Mouse (Mus musculus) embryonic facial prominence, embryonic 13.5 days (tissue): ENCODE measurements around the gene Fam234b. TPM values are rescaled to one million over a fixed set of nuclear protein-coding genes. Genes with fewer than 3 reads are reported as not detected.

Source experiments
- ATAC-seq: fragments of 200-750 bp; cut with Nextera tagmentation; 2 replicates; pipeline ENCODE4 v1.8.0; 2017; ENCODE audit warnings: low read depth; ENCODE audit not compliant: insufficient number of reproducible peaks, insufficient read depth, low FRiP score, low TSS enrichment
- H3K27ac ChIP-seq: fragments of 300-500 bp; sonication (generic); 2 replicates; pipeline ENCODE4 v1.5.1; 2015; ENCODE audit warnings: moderate library complexity, mild to moderate bottlenecking, inconsistent platforms
- H3K27me3 ChIP-seq: fragments of 300-500 bp; sonication (generic); 2 replicates; pipeline ENCODE4 v1.6.1; 2015; ENCODE audit warnings: mild to moderate bottlenecking, inconsistent platforms
- H3K36me3 ChIP-seq: fragments of 300-500 bp; sonication (generic); 2 replicates; pipeline ENCODE4 v1.6.1; 2015; ENCODE audit warnings: mild to moderate bottlenecking, inconsistent platforms
- H3K4me1 ChIP-seq: fragments of 300-500 bp; sonication (generic); 2 replicates; pipeline ENCODE4 v1.6.1; 2015; ENCODE audit warnings: inconsistent platforms
- H3K4me2 ChIP-seq: fragments of 300-500 bp; sonication (generic); 2 replicates; pipeline ENCODE4 v1.6.1; 2015; ENCODE audit warnings: moderate library complexity, mild to moderate bottlenecking, inconsistent platforms
- H3K4me3 ChIP-seq: fragments of 300-500 bp; sonication (generic); 2 replicates; pipeline ENCODE4 v1.5.1; 2015; ENCODE audit warnings: mild to moderate bottlenecking, inconsistent platforms
- H3K9ac ChIP-seq: fragments of 300-500 bp; sonication (generic); 2 replicates; pipeline ENCODE4 v1.6.1; 2015; ENCODE audit warnings: mild to moderate bottlenecking, inconsistent platforms
- H3K9me3 ChIP-seq: fragments of 300-500 bp; sonication (generic); 2 replicates; pipeline ENCODE4 v1.6.1; 2016; ENCODE audit warnings: inconsistent platforms
- WGBS: fragments of 180-500 bp; shearing (Covaris S2); methylation state at CpG from one replicate; pipeline ENCODE4 v1.1.7; 2015; ENCODE audit warnings: mixed read lengths; 5-methylcytosine and 5-hydroxymethylcytosine counted together
- polyA plus RNA-seq: library from polyadenylated mRNA; unstranded; fragments of >200 nt; fragmentation: Nextera tagmentation; extraction: Ambion mirVana; gene quantifications from 2 replicates; pipeline ENCODE4 v1.2.1, GENCODE M21; 2015

Fam234b gene
- polyA plus RNA-seq, 1 experiment from 2014 or later = 23.4 TPM

GRCm38 (mm10) chr6:135230586-135230985 lies 32.8 kb downstream of the Fam234b start:
- no peak for ATAC-seq
- H3K9ac ChIP-seq = no peak overlapping the region
- no peak overlapping the region for H3K27ac ChIP-seq
- 85% methylated on average over 6 of the region's 6 CpGs for WGBS
- peaks cover 71% of the 10 kb centered on the region for H3K36me3 ChIP-seq
- no peak overlapping the region for H3K4me2 ChIP-seq
- no peaks in the 10 kb centered on the region for H3K27me3 ChIP-seq
- no peaks in the 10 kb centered on the region for H3K9me3 ChIP-seq
- H3K4me1 ChIP-seq = no peaks in the 10 kb centered on the region
- H3K4me3 ChIP-seq = no peak overlapping the region

- Histone ChIP-seq H3K36me3 (peaks cover 73% of the 10 kb centered on the region), H3K4me1 (no peaks in the 10 kb centered on the region), H3K27me3 (no peaks in the 10 kb centered on the region), H3K27ac (no peak overlapping the region), H3K4me3 (no peak overlapping the region), H3K4me2 (no peak overlapping the region), H3K9ac (no peak overlapping the region), H3K9me3 (no peaks in the 10 kb centered on the region)
- 74% methylated on average over 12 of the region's 12 CpGs for WGBS
- ATAC-seq = no peak
These were observed 34.8 kb downstream of the Fam234b start for GRCm38 (mm10) chr6:135232443-135233182.

DNA sequence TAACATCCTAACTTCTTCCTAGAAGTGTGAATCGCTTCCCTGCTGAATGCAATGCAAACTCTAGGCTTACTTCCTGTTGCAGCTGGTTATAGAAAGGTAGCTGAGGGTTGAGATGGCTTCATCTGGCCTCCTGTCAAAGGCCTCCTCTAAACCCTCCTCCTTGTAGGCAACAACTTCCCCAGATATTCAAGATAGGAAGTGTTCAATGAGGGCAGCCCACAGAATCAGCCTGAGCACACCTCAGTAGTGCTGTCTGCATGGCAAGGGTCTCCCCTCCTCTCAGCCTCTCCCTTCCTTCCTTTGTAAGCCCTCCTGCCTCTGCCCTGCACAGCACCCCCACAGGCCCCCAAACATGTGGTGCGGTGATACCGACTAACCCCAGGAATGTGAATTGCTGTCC lies 38.0 kb downstream of the Fam234b start:
- H3K9me3 ChIP-seq = no peaks in the 10 kb centered on the region
- WGBS = 91% methylated on average over 3 of the region's 3 CpGs
- no peak overlapping the region for H3K4me3 ChIP-seq
- H3K9ac ChIP-seq = no peak overlapping the region
- peaks cover 56% of the 10 kb centered on the region for H3K36me3 ChIP-seq
- no peak overlapping the region for H3K27ac ChIP-seq
- H3K4me1 ChIP-seq = no peaks in the 10 kb centered on the region
- no peaks in the 10 kb centered on the region for H3K27me3 ChIP-seq
- H3K4me2 ChIP-seq = no peak overlapping the region
- ATAC-seq = no peak

GRCm38 (mm10) chr6:135236576-135236975 lies 38.8 kb downstream of the Fam234b start:
- Histone ChIP-seq H3K27ac (no peak overlapping the region), H3K4me3 (no peak overlapping the region), H3K4me1 (peaks cover 5% of the 10 kb centered on the region; the same call in 1 of the 2 replicates), H3K36me3 (peaks cover 52% of the 10 kb centered on the region), H3K27me3 (no peaks in the 10 kb centered on the region), H3K9ac (no peak overlapping the region), H3K9me3 (no peaks in the 10 kb centered on the region), H3K4me2 (no peak overlapping the region)
- WGBS = 85% methylated on average over 3 of the region's 3 CpGs
- no peak for ATAC-seq

DNA sequence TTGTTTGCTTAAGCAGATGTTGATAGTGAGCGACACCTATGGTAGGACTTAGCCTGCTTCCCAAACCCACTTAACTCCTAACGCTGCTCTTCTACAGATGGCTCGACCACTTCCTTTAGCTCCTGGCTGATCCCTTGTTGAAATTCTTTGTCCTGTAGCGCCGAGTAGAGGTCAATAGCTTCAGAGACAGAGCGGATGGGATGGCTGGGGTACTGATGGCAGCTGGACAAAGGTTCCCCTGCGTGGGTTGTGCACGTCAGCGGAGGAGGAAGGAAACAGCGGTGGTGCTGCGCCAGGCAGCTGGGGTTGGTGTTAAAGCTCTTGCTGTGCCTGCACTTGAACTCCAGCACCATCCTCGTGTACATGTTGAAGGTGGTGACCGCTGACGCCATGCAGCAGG lies 39.5 kb downstream of the Fam234b start:
- Histone ChIP-seq H3K4me2 (no peak overlapping the region), H3K27ac (no peak overlapping the region), H3K27me3 (no peaks in the 10 kb centered on the region), H3K36me3 (peaks cover 45% of the 10 kb centered on the region), H3K9me3 (no peaks in the 10 kb centered on the region), H3K9ac (no peak overlapping the region), H3K4me3 (no peak overlapping the region), H3K4me1 (peaks cover 9% of the 10 kb centered on the region; the same call in 1 of the 2 replicates)
- no peak for ATAC-seq
- 84% methylated on average over 14 of the region's 14 CpGs for WGBS

GRCm38 (mm10) chr6:135238211-135238610 lies 40.4 kb downstream of the Fam234b start:
- Histone ChIP-seq H3K36me3 (peaks cover 37% of the 10 kb centered on the region), H3K9ac (no peak overlapping the region), H3K4me3 (no peak overlapping the region), H3K27me3 (no peaks in the 10 kb centered on the region), H3K27ac (no peak overlapping the region), H3K4me2 (no peak overlapping the region), H3K4me1 (peaks cover 9% of the 10 kb centered on the region; the same call in 1 of the 2 replicates), H3K9me3 (no peaks in the 10 kb centered on the region)
- WGBS = 40% methylated on average over 4 of the region's 4 CpGs
- no peak for ATAC-seq

GRCm38 (mm10) chr6:135240361-135240760 lies 42.6 kb downstream of the Fam234b start:
- no peak for ATAC-seq
- Histone ChIP-seq H3K36me3 (peaks cover 18% of the 10 kb centered on the region; the same call in 1 of the 2 replicates), H3K27me3 (no peaks in the 10 kb centered on the region), H3K4me3 (no peak overlapping the region), H3K9ac (no peak overlapping the region), H3K27ac (no peak overlapping the region), H3K4me2 (no peak overlapping the region), H3K4me1 (peaks cover 9% of the 10 kb centered on the region; the same call in 1 of the 2 replicates), H3K9me3 (no peaks in the 10 kb centered on the region)
- 92% methylated on average over 8 of the region's 8 CpGs for WGBS

DNA sequence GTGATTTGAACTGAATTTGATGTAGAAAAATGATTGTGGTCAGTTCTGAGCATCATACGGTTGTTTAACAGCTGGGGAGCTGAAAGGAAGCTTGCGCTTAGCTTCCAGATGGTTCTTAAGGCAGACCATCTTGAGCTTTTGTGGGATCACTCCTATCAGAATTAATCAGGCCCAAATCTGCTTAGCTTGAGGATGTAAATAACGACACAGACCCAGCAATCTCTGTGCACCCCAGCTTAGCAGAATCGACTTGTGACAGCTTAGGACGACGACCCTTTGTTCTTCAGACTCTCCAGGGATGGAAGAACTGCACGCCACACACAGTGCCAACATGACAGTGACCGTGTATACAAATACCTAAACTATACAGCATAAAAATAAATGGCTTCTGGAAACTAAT lies 47.8 kb downstream of the Fam234b start:
- 64% methylated on average over 8 of the region's 8 CpGs for WGBS
- Histone ChIP-seq H3K9me3 (no peaks in the 10 kb centered on the region), H3K4me2 (no peak overlapping the region), H3K4me1 (peaks cover 16% of the 10 kb centered on the region), H3K4me3 (no peak overlapping the region), H3K9ac (no peak overlapping the region), H3K36me3 (no peaks in the 10 kb centered on the region), H3K27ac (no peak overlapping the region), H3K27me3 (no peaks in the 10 kb centered on the region)
- no peak for ATAC-seq

DNA sequence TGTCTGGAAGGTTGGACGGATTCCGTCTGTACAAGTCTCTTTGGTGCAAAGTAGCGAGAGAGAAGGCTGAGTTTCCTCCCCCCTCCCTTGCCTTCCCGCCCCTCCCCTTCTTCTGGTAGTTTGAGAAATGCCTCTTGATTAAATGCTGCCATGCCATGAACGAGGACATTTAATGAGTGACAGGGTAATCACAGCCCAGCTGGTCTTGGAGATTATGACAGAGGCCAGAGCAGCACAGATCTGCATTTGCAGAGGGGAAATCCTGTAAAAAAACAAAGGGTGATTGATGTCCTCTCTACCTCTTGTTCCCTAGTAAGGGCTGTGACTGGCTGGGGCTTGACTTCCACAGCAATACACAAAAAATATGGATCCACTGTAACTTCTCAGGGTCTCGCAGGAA lies 50.1 kb downstream of the Fam234b start:
- Histone ChIP-seq H3K4me2 (no peak overlapping the region), H3K27ac (no peak overlapping the region), H3K9me3 (no peaks in the 10 kb centered on the region), H3K9ac (no peak overlapping the region), H3K36me3 (no peaks in the 10 kb centered on the region), H3K4me3 (no peak overlapping the region), H3K27me3 (no peaks in the 10 kb centered on the region), H3K4me1 (peaks cover 24% of the 10 kb centered on the region)
- WGBS = 46% methylated on average over 6 of the region's 6 CpGs
- no peak for ATAC-seq

GRCm38 (mm10) chr6:135249846-135250531 lies 52.2 kb downstream of the Fam234b start:
- Histone ChIP-seq H3K4me3 (no peak overlapping the region), H3K27ac (peak overlapping the region; percentile 69), H3K36me3 (no peaks in the 10 kb centered on the region), H3K9ac (no peak overlapping the region), H3K4me1 (peaks cover 28% of the 10 kb centered on the region), H3K4me2 (peak overlapping the region; percentile 33; the same call in 1 of the 2 replicates), H3K9me3 (no peaks in the 10 kb centered on the region), H3K27me3 (no peaks in the 10 kb centered on the region)
- ATAC-seq = peak; percentile 46; the same call in 1 of the 2 replicates
- 35% methylated on average over 19 of the region's 19 CpGs for WGBS

GRCm38 (mm10) chr6:135250926-135251699 lies 53.3 kb downstream of the Fam234b start:
- no peak overlapping the region for H3K9ac ChIP-seq
- H3K27ac ChIP-seq = peak overlapping the region; percentile 75; the same call in 1 of the 2 replicates
- no peaks in the 10 kb centered on the region for H3K36me3 ChIP-seq
- no peak overlapping the region for H3K4me3 ChIP-seq
- peaks cover 28% of the 10 kb centered on the region for H3K4me1 ChIP-seq
- 60% methylated on average over 19 of the region's 19 CpGs for WGBS
- H3K27me3 ChIP-seq = no peaks in the 10 kb centered on the region
- ATAC-seq = no peak
- H3K9me3 ChIP-seq = no peaks in the 10 kb centered on the region
- no peak overlapping the region for H3K4me2 ChIP-seq
